Mouse (Mus musculus) CD4-positive, CD25-positive, alpha-beta regulatory T cell (primary cell): Measurements from ENCODE around the gene Ndfip2. TPM values are rescaled to one million over a fixed set of nuclear protein-coding genes. Genes with fewer than 3 reads are reported as not detected.

ENCODE experiments used
- polyA plus RNA-seq: library from polyadenylated mRNA; unstranded; fragments of 100-300 nt; shearing (Covaris generic); gene quantifications from one replicate; pipeline ENCODE4 v1.2.1, GENCODE M21; 2017

Ndfip2 gene
- polyA plus RNA-seq, result 118 TPM

GRCm38 (mm10) chr14:105258379-105259034, at the start of gene Ndfip2:
TSS of gene Ndfip2 (plus strand) at chr14:105258573.

Other genes with a start within 250 kb of the Ndfip2 start
- gene Rbm26, start 81.2 kb upstream of the Ndfip2 start, polyA plus RNA-seq, result 56.1 TPM